Mouse (Mus musculus): ENCODE measurements around the gene Gna13.

DNA sequence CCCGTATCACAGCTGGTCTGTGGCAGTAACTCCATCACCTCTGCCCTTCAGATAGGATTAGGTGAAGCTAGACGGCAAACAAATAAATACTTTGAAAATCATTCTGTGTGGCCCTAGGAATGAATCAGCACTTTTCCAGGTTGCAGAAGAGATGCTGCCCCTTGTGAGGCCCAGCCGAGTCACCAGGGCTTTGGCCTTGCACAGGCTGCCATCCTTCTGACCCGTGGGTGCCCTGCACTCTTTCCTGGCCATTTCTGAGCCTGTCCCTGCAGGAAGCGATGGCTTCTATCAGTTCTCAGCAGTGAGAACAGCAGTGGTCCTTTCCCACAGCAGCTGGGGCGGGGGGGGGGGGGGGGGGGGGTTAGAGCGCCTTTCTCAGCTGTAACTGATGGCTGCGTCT is 74.3 kb downstream of the Gna13 start:
- no peak for TF ChIP-seq SIN3A (IDR thresholded peaks at IDR 0.05; ENCODE audit: low read length)
- no peak for TF ChIP-seq CTCF (conservative IDR thresholded peaks at IDR 0.05 in 1 of 2, IDR thresholded peaks at IDR 0.05 in 1 of 2; ENCODE audit: low read depth in 2 of 2, low read length in 2 of 2)
- no peak for TF ChIP-seq MAFK (IDR thresholded peaks at IDR 0.05; ENCODE audit: insufficient replicate concordance, low read length)
- TF ChIP-seq KAT2A (IDR thresholded peaks at IDR 0.05; ENCODE audit: insufficient replicate concordance, low read length), result no peak
- no peak for TF ChIP-seq POLR2A (IDR thresholded peaks at IDR 0.05; ENCODE audit: low read depth, low read length)
- TF ChIP-seq ZKSCAN1 (IDR thresholded peaks at IDR 0.05; ENCODE audit: borderline replicate concordance, low read depth, low read length), result no peak
- no peak for TF ChIP-seq PAX5 (IDR thresholded peaks at IDR 0.05; ENCODE audit: low read length)
- no peak for TF ChIP-seq NRF1 (IDR thresholded peaks at IDR 0.05; ENCODE audit: low read depth, low read length)
- TF ChIP-seq TBP (conservative IDR thresholded peaks at IDR 0.05; ENCODE audit: low read depth, low read length), result no peak
- no peak for TF ChIP-seq GABPA (IDR thresholded peaks at IDR 0.05; ENCODE audit: insufficient replicate concordance, low read depth, low read length)
- TF ChIP-seq USF2 (conservative IDR thresholded peaks at IDR 0.05; ENCODE audit: low read depth, low read length), result no peak

Data from CH12.LX (cell line).